Mouse (Mus musculus) spleen, adult 12 weeks (tissue): ENCODE data around the gene Pyroxd2.

Experiments
- DNase-seq: peaks from one replicate; pipeline ENCODE4 v3.0.0; 2022; ENCODE audit warnings: low spot score

Gene Pyroxd2

DNA sequence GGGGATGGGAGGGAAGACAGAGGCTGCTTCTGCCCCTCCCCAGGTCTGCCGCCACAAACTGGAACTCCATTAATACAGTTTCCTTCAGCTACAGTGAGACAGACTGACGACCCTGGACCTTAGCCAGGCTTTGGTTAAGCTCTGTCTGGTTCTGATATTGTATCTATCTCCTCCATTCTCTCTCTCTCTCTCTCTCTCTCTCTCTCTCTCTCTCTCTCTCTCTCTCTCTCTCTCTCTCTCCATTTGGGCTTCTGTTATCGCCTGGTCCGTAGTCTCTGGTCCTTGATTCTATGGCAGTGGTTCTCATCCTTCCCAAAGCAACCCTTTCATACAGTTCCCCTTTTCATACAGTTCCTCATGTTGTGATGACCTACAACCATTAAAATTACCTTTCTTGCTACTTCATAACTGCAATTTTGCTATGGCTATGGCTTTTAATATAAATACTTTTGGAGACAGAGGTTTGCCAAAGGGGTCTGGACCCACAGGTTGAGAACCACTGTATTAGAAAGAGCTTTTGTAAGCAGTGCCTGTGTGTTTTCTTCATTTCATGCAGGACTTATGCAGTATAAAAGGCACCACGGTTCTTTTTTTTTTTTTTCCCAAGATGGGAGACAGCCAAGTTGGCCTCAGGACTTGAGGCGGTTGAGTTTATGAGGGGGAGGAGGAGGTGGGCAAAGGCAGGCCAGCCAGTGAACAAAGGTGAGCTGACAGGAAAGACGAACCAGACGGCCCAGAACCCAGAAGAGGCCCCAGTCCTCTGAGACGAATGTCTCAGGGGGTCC lies 7.3 kb downstream of the Pyroxd2 start:
- peak; percentile 9 for DNase-seq

DNA sequence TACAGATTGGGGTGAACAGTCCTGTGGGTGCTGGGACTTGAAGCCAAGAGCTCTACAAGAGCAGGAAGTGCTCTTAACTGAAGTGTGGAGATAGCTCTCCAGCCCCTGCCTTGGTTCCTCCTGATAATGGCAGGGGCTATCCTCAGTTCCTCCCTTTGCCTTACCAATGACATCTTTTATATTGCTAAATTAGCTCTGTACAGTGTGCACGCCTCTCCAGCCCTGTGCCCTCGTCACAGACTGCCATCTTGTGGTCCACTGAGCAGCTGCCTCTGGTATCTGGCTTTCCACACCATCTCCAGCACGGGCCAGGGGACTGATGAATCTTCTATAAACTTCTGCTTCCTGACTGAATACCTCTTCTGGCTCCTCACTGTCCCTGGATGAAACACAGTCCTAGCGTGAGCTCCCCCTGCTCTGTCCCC lies 8.4 kb downstream of the Pyroxd2 start:
- DNase-seq = peak; percentile 7

DNA sequence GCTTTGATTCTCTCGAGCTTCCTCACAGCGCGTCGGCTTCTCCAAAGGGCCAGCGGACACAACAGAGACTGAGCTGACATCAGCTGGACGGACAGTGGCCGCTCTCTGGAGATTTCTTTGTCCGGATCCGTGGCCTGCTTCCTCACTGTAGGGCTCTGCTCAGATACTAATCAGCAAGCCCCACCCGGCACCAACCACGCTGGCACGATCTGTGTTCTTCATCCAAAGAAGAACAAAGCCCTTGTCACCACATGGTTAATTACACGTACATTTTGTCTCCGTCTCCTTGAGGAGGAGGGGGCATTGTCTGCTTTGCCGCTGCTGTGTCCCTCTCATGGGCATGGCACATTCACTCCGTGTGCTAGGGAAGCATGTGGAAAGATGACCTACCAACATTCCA lies 9.3 kb downstream of the Pyroxd2 start:
- no peak for DNase-seq

DNA sequence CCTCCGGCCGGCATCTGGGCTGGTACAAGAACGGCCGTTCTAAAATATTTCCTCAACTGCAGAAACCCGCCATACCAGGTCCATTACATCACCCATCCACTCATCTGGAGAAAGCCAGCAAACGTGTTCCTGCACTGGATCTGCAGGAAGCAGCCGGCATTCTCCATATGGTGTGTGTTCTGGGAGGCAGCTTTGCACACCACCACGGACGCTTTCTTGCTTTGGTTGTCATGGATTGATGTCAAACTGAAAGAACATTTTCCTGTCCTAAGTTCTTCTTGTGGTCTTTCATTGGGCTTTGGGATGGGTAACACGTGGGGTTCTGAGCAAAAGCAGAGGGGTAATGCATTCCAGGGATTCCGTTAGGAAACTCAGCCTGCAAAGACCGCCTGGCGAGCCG lies 10.7 kb downstream of the Pyroxd2 start:
- no peak for DNase-seq

DNA sequence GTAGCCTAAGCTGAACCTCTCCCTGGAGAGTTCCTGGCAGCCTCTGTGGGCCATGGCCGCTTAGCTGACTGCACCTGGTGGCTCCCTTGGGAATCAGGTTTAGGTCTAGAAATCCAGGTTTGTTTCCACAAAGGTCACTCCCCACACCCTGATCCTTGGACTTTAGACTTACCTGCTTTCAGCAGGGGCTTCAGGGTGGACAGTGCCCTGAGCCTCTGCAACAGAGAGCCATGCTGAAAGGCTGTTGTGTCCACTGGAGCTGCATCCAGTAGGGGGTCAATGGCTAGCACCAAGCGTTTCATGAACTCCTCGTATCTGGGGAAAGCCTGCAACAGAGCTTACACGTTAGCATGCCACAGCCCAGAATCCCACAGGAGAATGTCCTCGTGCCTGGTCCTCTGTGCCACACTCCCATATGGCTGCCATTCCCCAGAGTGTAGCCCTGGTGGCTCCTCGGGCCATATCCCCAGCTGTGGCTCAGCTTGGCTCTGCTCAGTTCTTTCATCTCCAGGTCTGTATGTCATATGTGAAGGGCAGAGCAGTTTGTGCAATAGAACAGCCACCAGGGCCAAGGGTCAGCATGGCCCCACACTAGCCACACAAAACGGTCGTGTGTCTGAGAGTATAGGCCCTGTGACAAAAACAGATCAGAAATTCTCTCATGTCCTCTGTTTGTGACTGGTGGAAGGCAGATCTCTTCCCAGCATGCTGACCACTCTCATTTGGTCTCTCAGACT lies 12.2 kb downstream of the Pyroxd2 start:
- no peak for DNase-seq

DNA sequence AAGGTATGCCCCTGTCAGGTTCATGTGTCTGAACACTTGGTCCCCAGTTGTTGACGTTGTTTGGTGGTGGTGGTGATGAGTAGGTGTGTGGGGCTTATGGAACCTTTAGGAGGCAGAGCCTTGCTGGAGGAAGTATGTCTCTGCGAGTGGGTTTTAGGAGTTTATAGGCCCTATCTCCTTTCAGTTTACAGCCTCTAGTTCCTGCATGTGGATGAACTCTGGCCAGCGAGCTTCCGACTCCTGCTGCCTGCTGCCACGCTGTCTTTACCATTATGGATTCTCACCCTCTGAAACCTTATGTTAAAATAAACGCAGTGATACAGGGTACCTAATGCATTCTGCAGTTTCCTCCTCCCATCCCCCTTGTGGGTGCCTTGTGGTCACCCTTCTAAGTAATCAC lies 12.8 kb downstream of the Pyroxd2 start:
- no peak for DNase-seq

DNA sequence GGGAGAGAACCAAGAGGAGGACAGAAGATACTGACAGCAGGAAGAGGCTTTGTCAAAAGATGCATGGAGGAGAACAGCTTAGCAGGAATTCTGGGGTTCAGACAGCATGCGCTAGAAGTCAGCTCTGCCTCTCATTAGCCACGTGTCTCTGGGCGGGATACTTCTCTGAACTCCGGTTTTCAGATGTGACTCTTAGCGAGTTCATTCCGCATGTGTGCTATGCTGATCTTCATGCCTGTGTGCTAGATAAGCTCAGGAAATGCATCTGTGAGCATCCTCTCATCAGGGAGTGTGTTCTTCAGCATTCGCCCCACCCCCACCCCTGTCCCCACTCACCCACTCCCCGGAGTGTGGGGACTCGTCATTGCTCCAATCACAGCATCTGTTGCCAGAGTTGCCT lies 14.8 kb downstream of the Pyroxd2 start:
- DNase-seq = no peak

DNA sequence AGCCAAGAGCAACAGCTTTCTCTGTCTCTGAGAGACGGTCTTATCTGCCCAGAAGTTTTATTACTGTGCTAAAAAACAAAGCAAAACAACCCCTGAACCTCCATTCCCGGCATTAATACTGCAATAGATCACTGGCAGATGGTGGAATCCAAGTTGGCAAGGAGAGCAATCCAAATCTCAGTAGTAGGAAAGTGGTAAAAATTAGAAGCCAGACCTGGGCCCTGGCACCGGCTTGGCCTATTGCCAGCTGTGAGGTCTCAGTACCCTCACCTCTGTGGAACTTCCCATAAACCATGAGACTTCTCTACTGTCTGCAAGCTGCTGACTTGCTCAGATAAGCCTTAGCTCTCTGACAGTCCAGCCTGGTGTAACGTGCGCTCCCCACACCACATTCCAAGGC lies 17.6 kb downstream of the Pyroxd2 start:
- DNase-seq = no peak

DNA sequence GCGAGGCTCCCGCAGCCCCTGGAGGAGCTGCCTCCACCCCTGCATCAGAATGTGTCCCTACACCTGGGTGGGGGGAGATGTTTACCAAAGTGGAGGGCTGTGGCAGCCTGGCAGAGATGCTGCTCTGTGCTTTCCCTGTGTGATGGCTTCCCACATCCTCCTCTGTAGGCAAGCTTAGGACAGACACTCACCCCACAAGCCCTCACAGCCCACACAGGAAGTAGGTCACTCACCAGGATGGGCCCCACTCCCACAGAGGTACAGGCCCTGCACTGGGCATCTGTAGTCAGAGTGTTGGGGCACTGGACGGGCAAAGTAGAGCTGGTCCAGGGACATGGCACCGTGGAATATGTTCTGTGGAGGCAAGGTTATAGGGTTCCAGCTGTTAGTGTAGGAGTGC lies 25.2 kb downstream of the Pyroxd2 start:
- DNase-seq = no peak

DNA sequence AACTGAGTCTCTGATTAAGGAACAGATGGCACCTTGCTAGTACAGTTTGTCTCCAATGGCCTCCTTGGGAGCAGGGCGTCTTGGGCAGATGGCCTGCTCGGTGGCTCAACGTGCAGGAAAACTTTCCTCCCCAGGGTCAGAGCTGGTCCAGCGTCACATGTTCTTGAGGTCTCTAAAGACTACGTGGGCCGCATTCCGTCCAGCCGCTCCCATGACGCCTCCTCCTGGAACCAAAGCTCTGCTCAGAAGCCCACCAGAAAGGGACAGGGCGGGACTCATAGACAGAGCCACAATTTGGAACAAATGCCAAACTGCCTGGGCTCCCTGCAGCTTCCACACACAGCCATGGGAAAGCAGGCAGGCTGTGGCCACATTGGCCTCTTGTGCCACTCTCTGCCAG lies 25.8 kb downstream of the Pyroxd2 start:
- DNase-seq = no peak

DNA sequence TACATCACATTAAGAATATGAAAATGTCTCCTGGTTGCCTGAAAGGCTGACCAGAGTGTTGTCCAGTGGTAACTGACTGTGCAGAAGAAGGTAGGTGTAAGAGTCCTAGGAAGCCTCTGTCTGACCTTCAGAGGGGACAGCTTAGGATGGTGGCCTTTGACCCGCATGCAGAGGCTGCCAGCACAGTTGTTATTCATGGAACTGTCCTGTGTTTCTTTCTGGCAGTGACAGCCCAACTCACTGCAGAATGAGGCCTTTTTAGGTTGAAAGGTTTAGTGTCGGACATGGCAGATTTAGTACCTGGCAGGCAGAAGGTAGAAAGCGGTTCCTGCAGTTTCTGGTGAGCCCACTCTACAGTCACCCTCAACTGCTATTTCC lies 26.6 kb downstream of the Pyroxd2 start:
- no peak for DNase-seq

DNA sequence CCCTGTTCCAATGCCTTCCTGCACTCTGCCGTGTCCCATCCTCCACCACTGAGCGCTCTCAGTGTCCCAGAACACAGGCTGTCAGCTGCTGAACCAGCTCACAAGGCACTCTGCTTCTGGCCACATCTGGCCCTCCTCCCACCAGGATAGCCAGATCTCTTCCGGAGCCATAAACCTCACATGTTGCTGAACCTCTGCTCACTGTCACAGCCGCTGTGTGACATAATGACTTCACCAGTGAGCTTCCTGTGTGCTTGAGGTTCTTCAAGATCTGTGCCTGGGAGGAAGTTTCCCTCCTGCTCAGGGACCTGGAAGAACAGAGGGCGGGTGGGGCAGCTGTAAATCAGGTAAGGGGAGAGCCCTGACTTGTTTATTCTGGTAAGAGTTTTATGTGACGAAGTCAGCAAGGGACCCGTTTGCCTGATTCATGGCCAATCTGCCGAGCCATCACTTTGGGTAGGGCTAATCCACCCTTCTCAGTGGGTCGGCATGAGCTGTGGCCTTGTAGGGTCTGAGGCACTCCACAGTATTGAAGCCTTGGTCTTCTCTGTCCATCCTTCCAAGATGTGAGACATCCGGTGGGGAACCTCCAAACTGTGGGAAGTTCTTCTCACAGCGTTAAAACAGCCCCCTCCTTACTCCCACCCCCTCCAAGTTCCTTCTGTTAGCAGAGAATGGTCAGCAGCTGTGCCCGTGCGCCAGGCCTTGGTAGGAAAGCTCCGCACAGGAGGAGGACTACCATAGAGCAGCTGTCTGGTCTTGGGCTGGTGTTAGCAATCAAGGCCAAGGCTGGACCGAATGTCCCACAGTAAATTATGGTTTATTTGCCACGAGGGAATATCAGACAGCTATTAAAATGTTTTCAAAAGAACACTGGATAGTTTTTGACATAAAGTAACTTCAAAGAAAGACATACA lies 27.3 kb downstream of the Pyroxd2 start:
- no peak for DNase-seq

DNA sequence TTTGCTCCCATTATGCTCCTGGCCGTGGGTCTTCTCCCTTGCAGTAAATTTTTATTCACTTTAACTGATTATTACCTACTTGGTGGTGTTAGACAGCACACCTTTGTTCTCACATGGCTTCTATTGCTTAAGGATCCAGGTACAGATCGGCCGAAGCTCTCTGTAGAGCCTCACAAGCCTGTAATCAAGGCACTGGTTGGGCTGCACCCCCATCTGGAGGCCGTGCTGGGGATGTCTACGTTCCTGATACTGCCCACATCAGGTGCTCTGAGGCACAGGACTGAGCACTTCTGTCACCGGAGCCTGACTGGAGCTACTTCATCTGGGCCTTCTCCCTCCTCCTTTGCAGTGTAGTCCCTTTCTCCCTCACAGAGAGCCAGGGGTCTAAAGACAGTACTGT lies 29.3 kb downstream of the Pyroxd2 start:
- DNase-seq = no peak

DNA sequence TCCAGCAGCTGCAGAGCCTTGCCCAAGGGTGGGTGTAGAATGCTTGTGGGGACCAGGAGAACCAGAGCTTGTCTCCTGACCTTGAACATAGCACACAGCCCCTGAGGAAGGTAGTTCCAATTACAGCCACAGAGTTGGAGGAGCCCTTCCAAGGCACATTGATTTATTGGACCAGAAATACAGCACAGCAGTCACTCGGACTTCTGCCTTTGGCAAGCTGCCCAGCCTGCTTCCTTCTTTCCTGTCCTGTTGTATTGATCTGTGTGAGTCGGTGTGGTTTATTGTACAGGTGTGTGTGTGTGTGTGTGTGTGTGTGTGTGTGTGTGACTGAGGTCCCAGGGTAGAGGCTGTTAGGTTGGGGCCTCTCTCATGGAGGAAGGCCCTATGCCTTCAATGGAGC lies 30.1 kb downstream of the Pyroxd2 start:
- no peak for DNase-seq

DNA sequence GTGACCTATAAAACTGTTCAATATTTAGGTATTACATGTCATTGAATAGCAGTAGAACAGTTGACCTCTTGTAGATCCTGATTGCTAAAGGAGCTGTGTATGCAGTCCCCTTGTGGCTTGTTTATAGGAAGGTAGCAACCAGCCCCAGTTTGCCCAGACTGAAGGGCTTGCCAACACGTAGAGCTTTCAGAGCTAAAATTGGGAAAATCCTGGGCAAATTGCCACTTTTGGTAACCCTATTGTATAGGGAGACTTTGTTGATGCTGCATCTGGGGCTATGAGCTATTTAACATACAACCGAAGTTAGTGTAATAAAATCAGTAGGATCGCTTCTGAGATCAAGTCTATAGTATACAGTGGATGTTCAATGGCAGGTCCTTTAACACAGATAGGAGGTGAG lies 34.5 kb downstream of the Pyroxd2 start:
- DNase-seq = no peak

DNA sequence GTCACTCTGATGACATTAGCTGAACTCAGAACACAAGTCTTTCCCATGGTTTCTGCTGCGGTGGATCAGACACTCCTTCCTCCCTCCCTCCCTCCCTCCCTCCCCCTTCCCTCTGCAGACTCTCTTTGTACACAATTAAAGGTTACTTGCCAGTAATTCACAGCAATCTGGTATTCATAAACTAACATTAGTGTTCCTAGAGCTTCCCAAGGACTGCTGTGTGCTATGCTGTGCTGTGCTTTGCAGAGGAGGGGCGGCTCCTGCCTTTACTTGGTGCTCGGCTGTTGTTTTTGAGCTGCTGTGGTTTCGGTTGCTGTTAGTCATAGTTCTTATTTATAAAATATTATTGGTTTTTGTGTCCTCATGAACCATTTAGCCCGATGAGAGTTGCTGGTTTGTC lies 34.9 kb downstream of the Pyroxd2 start:
- no peak for DNase-seq

DNA sequence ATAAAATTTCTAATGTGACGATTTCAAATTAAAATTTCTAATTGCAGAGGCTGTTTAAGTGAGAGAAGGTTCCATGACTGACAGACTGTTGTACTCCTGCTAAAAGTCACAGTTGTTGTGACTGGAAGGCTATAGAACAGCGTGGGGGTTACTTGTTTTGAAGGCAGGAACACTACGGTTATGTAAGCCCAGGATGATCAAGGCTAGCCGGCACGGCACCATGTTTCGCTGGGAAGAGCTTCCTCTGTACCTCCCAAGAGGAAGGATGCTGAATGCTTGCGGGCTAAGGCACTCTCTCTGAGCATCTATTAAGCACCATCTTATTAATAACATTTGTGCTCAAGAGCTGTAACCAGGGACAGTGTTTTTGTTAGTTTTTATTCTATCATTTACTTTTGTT lies 36.1 kb downstream of the Pyroxd2 start:
- DNase-seq = no peak

DNA sequence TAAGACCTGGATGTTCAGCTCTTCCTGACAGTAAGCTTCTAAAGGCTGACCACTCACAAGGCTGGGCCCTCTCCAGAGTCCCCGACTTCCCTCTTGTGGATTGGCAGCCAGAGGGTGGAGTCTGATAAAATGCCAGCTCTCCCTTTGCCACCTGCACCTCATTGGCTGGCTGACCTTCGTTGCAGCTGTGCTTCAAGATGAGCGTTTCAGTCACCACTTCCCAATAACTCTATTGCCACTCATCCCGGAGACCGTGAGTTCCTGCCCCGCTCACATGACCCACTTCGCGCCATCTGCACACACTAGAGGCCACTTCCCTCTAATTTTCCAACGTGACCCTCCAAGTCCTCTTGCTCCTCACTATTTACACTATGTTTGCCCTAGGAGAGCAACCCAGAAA lies 38.8 kb downstream of the Pyroxd2 start:
- DNase-seq = no peak

DNA sequence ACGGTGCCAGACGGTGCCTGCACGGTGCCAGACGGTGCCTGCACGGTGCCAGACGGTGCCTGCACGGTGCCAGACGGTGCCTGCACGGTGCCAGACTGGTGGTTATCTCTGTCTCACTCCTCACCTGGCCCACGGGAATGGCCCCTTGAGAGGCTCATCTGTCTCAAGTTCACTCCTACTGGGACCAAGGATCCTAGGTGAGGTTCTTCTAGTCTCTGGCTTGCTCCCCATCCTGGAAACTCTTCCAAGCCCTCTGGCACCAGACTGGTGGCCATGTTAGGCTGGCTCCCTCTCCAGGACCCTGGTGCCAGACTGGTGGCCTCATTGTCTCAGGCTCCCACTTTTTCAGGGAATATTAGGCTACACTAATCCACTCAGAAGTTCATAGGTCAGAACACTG lies 53.1 kb downstream of the Pyroxd2 start:
- DNase-seq = no peak

DNA sequence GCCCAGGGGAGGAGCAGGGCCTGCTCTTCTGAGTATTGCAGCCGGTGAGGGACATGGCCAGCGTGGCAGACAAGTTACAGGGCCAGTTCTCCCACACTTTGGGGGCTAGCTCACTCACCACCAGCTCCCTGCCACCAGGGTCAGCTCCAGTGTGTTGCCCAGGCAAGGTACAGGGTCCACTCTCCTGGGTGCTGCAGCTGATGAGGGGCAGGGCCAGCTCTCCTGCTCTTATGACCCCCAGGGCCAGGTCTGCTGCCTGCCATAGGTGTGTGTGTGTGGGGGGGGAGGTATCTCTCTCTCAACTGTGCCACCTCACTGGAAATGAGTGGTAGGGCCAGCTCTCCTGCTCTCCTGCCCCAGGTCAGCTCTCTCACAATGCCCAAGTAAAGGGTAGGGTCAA lies 54.0 kb downstream of the Pyroxd2 start:
- no peak for DNase-seq

DNA sequence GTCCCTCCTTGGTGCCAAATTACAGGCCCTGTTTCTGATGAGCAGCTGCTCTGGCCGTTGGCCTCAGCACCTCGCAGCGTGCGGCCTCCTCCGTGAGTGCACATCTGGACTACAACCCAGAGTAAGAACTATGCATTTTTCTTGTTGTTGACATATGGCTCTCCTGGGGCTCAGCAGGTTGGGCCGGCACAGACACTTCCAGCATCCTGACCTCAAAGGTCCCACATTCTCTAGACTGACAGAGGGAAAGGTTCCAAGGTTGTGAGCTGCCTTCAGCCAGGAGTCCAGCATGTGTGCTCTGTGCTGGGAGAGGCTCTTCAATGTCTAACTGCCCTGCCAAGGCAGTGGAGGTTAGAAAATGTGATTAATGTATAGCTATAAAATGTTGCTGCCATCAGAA lies 55.2 kb downstream of the Pyroxd2 start:
- no peak for DNase-seq

DNA sequence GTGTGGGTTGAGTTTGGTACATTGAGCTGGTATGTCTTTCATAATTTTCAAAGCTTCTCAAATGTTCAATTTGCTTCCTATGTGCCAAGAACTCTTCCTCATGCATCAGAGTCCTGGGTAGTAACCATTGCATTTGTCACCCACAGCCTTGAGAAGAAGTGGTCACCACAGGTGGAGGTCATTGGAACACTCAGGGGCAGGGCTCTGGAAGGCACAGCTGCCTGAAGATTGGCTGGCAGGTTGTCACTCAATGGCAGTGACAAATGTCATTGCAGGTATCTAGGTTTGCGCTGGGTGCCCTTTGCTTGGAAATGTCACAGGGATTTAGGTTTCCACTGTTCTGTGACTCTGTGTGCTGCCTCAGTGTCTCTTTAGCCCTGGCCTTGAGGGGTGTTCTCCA lies 62.3 kb downstream of the Pyroxd2 start:
- DNase-seq = no peak

DNA sequence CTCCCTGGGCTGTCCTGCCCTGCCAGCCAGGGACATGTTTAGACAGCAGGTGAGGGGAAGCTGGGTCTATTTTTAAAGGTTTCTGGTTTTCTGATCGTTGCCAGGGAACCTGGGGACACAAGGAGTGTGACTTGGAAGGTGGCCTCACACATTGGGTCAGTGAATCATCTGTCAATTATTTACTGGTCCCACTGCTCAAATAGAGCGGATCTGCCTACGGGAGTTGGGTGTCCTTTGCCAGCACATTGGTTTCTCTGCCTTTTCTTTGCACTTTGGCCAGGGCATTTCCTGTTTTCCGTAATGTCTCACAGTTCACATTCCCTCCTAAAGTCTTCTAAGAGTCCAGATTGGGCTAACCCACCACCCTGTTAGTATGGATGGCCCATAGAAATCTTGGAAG lies 62.8 kb downstream of the Pyroxd2 start:
- DNase-seq = no peak
